Mouse (Mus musculus): Measurements from ENCODE around the gene Anks3.

DNA sequence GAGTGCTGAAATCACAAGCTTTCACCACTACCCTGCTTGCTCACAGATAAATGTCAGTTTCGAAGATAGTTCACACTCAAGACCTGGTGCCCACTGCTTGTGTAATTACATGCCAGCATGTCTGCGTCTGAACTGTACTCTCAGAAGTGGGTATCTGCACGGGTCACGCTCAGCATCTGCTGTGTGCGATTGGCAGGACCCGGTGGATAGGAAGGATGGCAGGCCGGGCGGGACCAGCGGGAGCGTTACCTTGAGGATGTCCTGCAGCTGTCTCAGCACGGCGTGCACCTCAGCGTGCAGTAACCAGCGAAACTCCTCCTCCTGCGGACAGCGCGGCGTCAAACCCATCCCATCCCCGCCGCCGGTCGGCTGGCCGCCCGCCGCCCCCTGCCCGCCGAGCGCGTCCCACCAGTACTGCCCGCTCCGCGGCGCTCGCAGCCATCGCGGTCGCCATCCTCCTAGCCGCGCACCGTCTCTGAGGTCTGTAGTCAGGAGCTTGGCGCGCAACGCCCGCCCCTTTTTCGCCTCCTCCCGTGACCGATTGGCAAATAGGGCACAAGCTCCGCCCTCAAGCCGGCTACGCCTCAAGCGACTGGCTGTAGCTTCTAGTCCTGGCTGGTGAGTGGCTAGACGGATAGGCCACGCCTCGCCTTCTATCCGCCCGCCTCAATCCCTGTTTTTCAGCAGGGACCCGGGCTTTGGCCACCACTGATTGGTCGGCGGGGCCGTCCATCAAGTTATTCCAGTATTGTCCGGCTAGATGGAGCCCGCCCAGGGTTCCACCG lies 49.2 kb upstream of the Anks3 start, which contains the start of gene Rogdi:
- TF ChIP-seq CTCF (IDR thresholded peaks at IDR 0.05; ENCODE audit: low read depth) (peak; percentile 40), EP300 (IDR thresholded peaks at IDR 0.05; ENCODE audit: low read depth) (no peak)
